Mouse (Mus musculus): ENCODE measurements around the gene Chst11. TPM values are rescaled to one million over a fixed set of nuclear protein-coding genes. Genes with fewer than 3 reads are reported as not detected.

Gene Chst11
- polyA plus RNA-seq, 1 experiment: not detected

GRCm38 (mm10) chr10:83228626-83229025 lies 243.3 kb downstream of the Chst11 start:
- no peaks in the 10 kb centered on the region for H3K4me1 ChIP-seq (ENCODE audit: control insufficient read depth, insufficient read depth, low read length)
- WGBS: 91% methylated on average over 4 of the region's 4 CpGs
- H3K4me3 ChIP-seq (ENCODE audit: insufficient read depth, low read depth, low read length): no peak overlapping the region
- TF ChIP-seq CTCF (IDR thresholded peaks at IDR 0.05; ENCODE audit: insufficient read depth, low read depth, low read length) (no peak), POLR2A (IDR thresholded peaks at IDR 0.05; ENCODE audit: insufficient read depth, low read depth, low read length) (no peak)
- no peak overlapping the region for H3K27ac ChIP-seq (ENCODE audit: insufficient read depth, low read depth, low read length)

GRCm38 (mm10) chr10:83233967-83234366 lies 248.7 kb downstream of the Chst11 start:
- Histone ChIP-seq H3K4me1 (ENCODE audit: control insufficient read depth, insufficient read depth, low read length) (no peaks in the 10 kb centered on the region), H3K4me3 (ENCODE audit: insufficient read depth, low read depth, low read length) (no peak overlapping the region), H3K27ac (ENCODE audit: insufficient read depth, low read depth, low read length) (no peak overlapping the region)
- TF ChIP-seq POLR2A (IDR thresholded peaks at IDR 0.05; ENCODE audit: insufficient read depth, low read depth, low read length) (no peak), CTCF (IDR thresholded peaks at IDR 0.05; ENCODE audit: insufficient read depth, low read depth, low read length) (no peak)
- WGBS: 85% methylated on average over 3 of the region's 3 CpGs

GRCm38 (mm10) chr10:83234391-83234790 lies 249.1 kb downstream of the Chst11 start:
- H3K27ac ChIP-seq (ENCODE audit: insufficient read depth, low read depth, low read length): no peak overlapping the region
- H3K4me1 ChIP-seq (ENCODE audit: control insufficient read depth, insufficient read depth, low read length): no peaks in the 10 kb centered on the region
- H3K4me3 ChIP-seq (ENCODE audit: insufficient read depth, low read depth, low read length): no peak overlapping the region
- no peak for TF ChIP-seq CTCF (IDR thresholded peaks at IDR 0.05; ENCODE audit: insufficient read depth, low read depth, low read length)
- no peak for TF ChIP-seq POLR2A (IDR thresholded peaks at IDR 0.05; ENCODE audit: insufficient read depth, low read depth, low read length)
- WGBS: 57% methylated on average over 4 of the region's 4 CpGs

GRCm38 (mm10) chr10:83242106-83242686 lies 256.9 kb downstream of the Chst11 start:
- Histone ChIP-seq H3K4me1 (ENCODE audit: control insufficient read depth, insufficient read depth, low read length) (peaks cover 2% of the 10 kb centered on the region; the same call in 1 of the 2 replicates), H3K27ac (ENCODE audit: insufficient read depth, low read depth, low read length) (no peak overlapping the region), H3K4me3 (ENCODE audit: insufficient read depth, low read depth, low read length) (no peak overlapping the region)
- WGBS: 61% methylated on average over 11 of the region's 11 CpGs
- no peak for TF ChIP-seq POLR2A (IDR thresholded peaks at IDR 0.05; ENCODE audit: insufficient read depth, low read depth, low read length)
- no peak for TF ChIP-seq CTCF (IDR thresholded peaks at IDR 0.05; ENCODE audit: insufficient read depth, low read depth, low read length)

GRCm38 (mm10) chr10:83244131-83244530 lies 258.8 kb downstream of the Chst11 start:
- Histone ChIP-seq H3K4me3 (ENCODE audit: insufficient read depth, low read depth, low read length) (no peak overlapping the region), H3K4me1 (ENCODE audit: control insufficient read depth, insufficient read depth, low read length) (peaks cover 9% of the 10 kb centered on the region), H3K27ac (ENCODE audit: insufficient read depth, low read depth, low read length) (no peak overlapping the region)
- WGBS: 85% methylated on average over 6 of the region's 6 CpGs
- TF ChIP-seq CTCF (IDR thresholded peaks at IDR 0.05; ENCODE audit: insufficient read depth, low read depth, low read length) (no peak), POLR2A (IDR thresholded peaks at IDR 0.05; ENCODE audit: insufficient read depth, low read depth, low read length) (no peak)

Other genes with a start within 250 kb of the Chst11 start
- gene Nfyb, start 221.4 kb upstream of the Chst11 start, polyA plus RNA-seq (2012; ENCODE audit: insufficient read depth, insufficient read length, low replicate concordance, missing spikeins): not detected in 2 replicates
- not detected in 2 replicates for gene Txnrd1, start 151.5 kb upstream of the Chst11 start, polyA plus RNA-seq (2012; ENCODE audit: insufficient read depth, insufficient read length, low replicate concordance, missing spikeins)
- gene Eid3, start 118.9 kb upstream of the Chst11 start, polyA plus RNA-seq (2012; ENCODE audit: insufficient read depth, insufficient read length, low replicate concordance, missing spikeins): not detected in 2 replicates